Mouse (Mus musculus) activated CD4-positive, CD25-positive, alpha-beta regulatory T cell, adult 4 months (primary cell): ENCODE measurements around the gene Gm11027. TPM values are rescaled to one million over a fixed set of nuclear protein-coding genes. Genes with fewer than 3 reads are reported as not detected.
A peak's percentile ranks its signal among the peaks of the same experiment; 100 is the strongest.

Source experiments
- ATAC-seq: one replicate; pipeline ENCODE4 v1.8.0; 2017
- polyA plus RNA-seq, 2 experiments: library from polyadenylated mRNA; unstranded; fragments of 100-300 nt; shearing (Covaris generic); gene quantifications; one replicate each; pipeline ENCODE4 v1.2.1; 2017

Gene Gm11027
- polyA plus RNA-seq, 2 experiments from 2014 or later: not detected

- no peak for ATAC-seq
These were observed 5.0 kb downstream of the Gm11027 start for GRCm38 (mm10) chr12:116280149-116280652.

GRCm38 (mm10) chr12:116280653-116281364, 5.6 kb downstream of the Gm11027 start, which contains the start of gene Esyt2:
TSS of gene Esyt2 (plus strand) at chr12:116281196.
- ATAC-seq: peak; percentile 84

- peak; percentile 13 for ATAC-seq
These were observed 6.5 kb downstream of the Gm11027 start for GRCm38 (mm10) chr12:116281427-116282281.

- peak; percentile 37 for ATAC-seq
These were observed 7.7 kb downstream of the Gm11027 start for GRCm38 (mm10) chr12:116282856-116283255.

DNA sequence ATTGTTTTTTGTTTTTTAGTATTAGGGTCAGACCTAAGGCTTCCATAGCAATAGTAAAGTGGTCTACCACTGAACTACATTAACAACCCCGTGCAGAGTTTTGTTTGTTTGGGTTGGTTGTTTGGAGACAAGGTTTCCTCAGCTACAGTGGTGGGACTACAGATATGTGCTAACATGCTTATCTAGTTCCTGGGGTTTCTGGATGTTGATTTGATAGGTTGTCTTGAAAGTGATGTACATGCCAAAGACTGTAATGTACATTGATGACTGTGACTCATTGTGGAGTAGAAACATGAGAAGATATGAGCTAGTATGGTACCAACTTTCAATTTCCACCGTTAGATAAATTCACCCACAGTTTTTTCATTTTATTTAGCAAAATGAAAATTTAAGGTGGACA, 8.3 kb downstream of the Gm11027 start:
- ATAC-seq: no peak

GRCm38 (mm10) chr12:116293185-116293584, 18.0 kb downstream of the Gm11027 start:
- peak; percentile 52 for ATAC-seq

- ATAC-seq: peak; percentile 38
These were observed 18.6 kb downstream of the Gm11027 start for GRCm38 (mm10) chr12:116293599-116294292.

DNA sequence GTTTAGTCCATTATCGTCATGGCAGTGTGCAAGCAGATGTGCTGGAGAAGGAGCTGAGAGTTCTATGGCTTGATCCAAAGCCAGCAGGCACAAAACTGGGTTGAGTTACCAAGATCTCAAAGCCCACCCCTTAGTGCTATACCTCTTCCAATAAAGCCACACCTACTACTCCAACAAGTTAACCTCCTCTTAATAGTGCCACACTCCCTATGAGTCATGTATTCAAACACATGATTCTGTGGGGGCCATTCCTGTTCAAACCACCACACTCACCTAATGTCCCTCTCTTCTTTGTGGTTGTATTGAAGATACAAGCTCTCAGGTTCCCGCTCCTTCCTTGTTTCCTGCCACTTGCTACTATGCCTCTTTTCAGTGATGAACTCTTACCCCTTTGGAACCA, 24.7 kb downstream of the Gm11027 start:
- ATAC-seq: no peak

GRCm38 (mm10) chr12:116302181-116302580, 27.0 kb downstream of the Gm11027 start:
- ATAC-seq: no peak

DNA sequence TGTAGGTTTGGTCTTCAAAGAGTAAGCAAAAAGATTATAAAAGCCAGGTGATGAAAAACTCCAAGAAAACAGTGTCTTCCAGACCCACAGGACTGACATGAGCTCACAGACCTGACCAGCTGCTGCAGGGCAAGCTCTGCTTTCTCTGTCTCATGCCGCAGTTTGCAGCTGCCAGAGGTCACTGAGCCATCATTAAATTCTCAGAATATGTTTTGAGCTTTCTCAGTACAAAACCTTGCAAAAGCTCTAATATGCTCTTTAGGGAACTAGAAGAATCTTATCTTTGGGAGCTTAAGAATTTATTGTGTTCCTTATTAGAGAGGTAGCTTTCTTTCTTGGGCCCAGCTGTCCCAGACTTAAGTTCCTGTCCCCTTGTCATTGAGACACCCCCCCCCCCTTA, 30.9 kb downstream of the Gm11027 start:
- ATAC-seq: no peak

DNA sequence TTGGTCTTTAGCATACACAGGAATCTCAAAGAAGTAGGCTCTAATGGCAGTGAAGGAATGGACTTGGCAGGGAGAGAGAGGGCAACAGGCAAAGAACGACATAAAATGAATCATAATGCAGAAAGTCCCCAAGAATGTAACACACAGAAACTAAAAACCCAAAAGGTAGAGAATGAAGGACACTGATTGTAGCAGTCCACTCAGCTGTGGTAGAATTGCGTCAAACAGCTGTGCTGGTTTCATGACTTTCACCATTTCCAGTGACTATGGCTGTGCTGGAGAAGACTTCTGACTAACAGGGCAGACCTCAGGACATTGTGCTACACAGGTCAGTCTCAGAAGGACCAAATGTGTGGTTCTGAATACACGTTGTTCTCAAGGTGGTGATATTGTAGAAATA, 32.7 kb downstream of the Gm11027 start:
- no peak for ATAC-seq

- no peak for ATAC-seq
These were observed 33.4 kb downstream of the Gm11027 start for GRCm38 (mm10) chr12:116308612-116309011.

DNA sequence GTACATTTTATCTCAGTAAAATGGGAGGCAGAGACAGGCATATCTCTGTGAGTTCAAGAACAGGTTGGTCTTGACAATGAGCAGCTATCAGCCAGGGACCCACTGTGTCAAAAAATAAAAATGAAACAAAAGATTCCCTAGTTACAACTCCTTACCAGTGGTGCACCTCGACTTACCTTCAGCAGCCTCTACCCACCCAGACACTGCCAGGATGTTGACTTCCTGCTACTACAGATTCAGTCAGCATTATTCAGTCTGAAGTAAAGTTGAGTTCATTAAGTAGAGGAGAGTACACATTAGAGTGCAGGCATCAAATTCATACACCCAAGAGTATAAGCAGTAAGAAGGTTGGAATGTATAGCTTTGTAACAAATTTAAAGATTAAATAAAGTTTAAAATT, 38.6 kb downstream of the Gm11027 start:
- ATAC-seq: peak; percentile 71

DNA sequence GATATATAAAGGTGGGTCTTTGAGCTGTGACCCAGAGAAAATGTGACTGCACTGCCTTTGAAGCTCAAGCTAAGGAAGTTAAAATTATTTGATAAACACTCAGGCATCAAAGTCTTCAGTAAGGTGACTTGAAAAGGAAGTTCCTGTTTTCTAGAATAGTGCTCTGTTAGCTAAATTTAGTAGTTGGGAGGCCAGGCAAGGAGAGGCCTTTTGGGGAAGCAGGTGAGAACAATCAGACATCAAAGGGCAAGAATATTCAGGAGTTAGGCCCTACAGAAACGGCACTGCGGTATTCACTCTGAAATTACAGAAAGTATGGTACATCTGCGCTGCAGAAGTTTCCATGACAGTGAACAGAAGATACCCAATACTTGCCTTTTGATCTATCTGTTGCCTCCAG, 40.3 kb downstream of the Gm11027 start:
- peak; percentile 68 for ATAC-seq

GRCm38 (mm10) chr12:116317818-116318217, 42.6 kb downstream of the Gm11027 start:
- ATAC-seq: no peak

Other genes starting within 250 kb of the Gm11027 start
- 10 to 100 TPM; 52.8 to 59.0 TPM for gene Zfp386, start 227.7 kb upstream of the Gm11027 start, polyA plus RNA-seq
- under 1 TPM; 0.50 to 0.99 TPM for gene Vipr2, start 197.7 kb upstream of the Gm11027 start, polyA plus RNA-seq
- gene Wdr60, start 12.4 kb upstream of the Gm11027 start, polyA plus RNA-seq: under 1 TPM; 0.38 to 0.75 TPM
- gene Esyt2, start 5.8 kb downstream of the Gm11027 start, polyA plus RNA-seq: 10 to 100 TPM; 43.2 to 55.5 TPM
- gene Ncapg2, start 130.0 kb downstream of the Gm11027 start, polyA plus RNA-seq: 10 to 100 TPM; 14.7 to 19.4 TPM
- not detected for gene Ptprn2, start 210.3 kb downstream of the Gm11027 start, polyA plus RNA-seq